Mouse (Mus musculus): ENCODE measurements around the gene Fam83b. TPM values are rescaled to one million over a fixed set of nuclear protein-coding genes. Genes with fewer than 3 reads are reported as not detected.

The Fam83b gene
- polyA plus RNA-seq, 1 experiment: not detected

- WGBS: 20% methylated on average over 6 of the region's 7 CpGs
- H3K27ac ChIP-seq (ENCODE audit: control insufficient read depth, insufficient read depth, low read depth, low read length, poor library complexity): no peak overlapping the region
- H3K4me3 ChIP-seq (replicated peaks; ENCODE audit: control insufficient read depth, low read depth, low read length): no peak overlapping the region
- no peaks in the 10 kb centered on the region for H3K4me1 ChIP-seq (ENCODE audit: control insufficient read depth, insufficient read depth, low read length)
- no peak for TF ChIP-seq CTCF (IDR thresholded peaks at IDR 0.05; ENCODE audit: control insufficient read depth, insufficient read depth, low read length)
Observed at GRCm38 (mm10) chr9:76539953-76540621, 26.8 kb downstream of the Fam83b start.

GRCm38 (mm10) chr9:76539271-76539670, 27.6 kb downstream of the Fam83b start:
- no peak for TF ChIP-seq CTCF (IDR thresholded peaks at IDR 0.05; ENCODE audit: control insufficient read depth, insufficient read depth, low read length)
- no peak for TF ChIP-seq POLR2A (IDR thresholded peaks at IDR 0.05; ENCODE audit: borderline replicate concordance, control insufficient read depth, low read depth, low read length)
- no peak overlapping the region for H3K27ac ChIP-seq (ENCODE audit: control insufficient read depth, insufficient read depth, low read depth, low read length, poor library complexity)
- 41% methylated on average over 7 of the region's 7 CpGs for WGBS
- H3K4me1 ChIP-seq (ENCODE audit: control insufficient read depth, insufficient read depth, low read length): no peaks in the 10 kb centered on the region
- no peak overlapping the region for H3K4me3 ChIP-seq (replicated peaks; ENCODE audit: control insufficient read depth, low read depth, low read length)

GRCm38 (mm10) chr9:76536032-76536431, 30.9 kb downstream of the Fam83b start:
- Histone ChIP-seq H3K4me3 (replicated peaks; ENCODE audit: control insufficient read depth, low read depth, low read length) (no peak overlapping the region), H3K27ac (ENCODE audit: control insufficient read depth, insufficient read depth, low read depth, low read length, poor library complexity) (no peak overlapping the region), H3K4me1 (ENCODE audit: control insufficient read depth, insufficient read depth, low read length) (no peaks in the 10 kb centered on the region)
- TF ChIP-seq CTCF (IDR thresholded peaks at IDR 0.05; ENCODE audit: control insufficient read depth, insufficient read depth, low read length): no peak
- TF ChIP-seq POLR2A (IDR thresholded peaks at IDR 0.05; ENCODE audit: borderline replicate concordance, control insufficient read depth, low read depth, low read length): no peak
- 88% methylated on average over 9 of the region's 9 CpGs for WGBS

GRCm38 (mm10) chr9:76532403-76532802, 34.5 kb downstream of the Fam83b start:
- 74% methylated on average over 3 of the region's 3 CpGs for WGBS
- H3K4me1 ChIP-seq (ENCODE audit: control insufficient read depth, insufficient read depth, low read length): no peaks in the 10 kb centered on the region
- no peak overlapping the region for H3K4me3 ChIP-seq (replicated peaks; ENCODE audit: control insufficient read depth, low read depth, low read length)
- no peak overlapping the region for H3K27ac ChIP-seq (ENCODE audit: control insufficient read depth, insufficient read depth, low read depth, low read length, poor library complexity)
- TF ChIP-seq CTCF (IDR thresholded peaks at IDR 0.05; ENCODE audit: control insufficient read depth, insufficient read depth, low read length) (no peak), POLR2A (IDR thresholded peaks at IDR 0.05; ENCODE audit: borderline replicate concordance, control insufficient read depth, low read depth, low read length) (no peak)

GRCm38 (mm10) chr9:76531368-76531767, 35.5 kb downstream of the Fam83b start:
- Histone ChIP-seq H3K4me1 (ENCODE audit: control insufficient read depth, insufficient read depth, low read length) (no peaks in the 10 kb centered on the region), H3K4me3 (replicated peaks; ENCODE audit: control insufficient read depth, low read depth, low read length) (no peak overlapping the region), H3K27ac (ENCODE audit: control insufficient read depth, insufficient read depth, low read depth, low read length, poor library complexity) (no peak overlapping the region)
- TF ChIP-seq CTCF (IDR thresholded peaks at IDR 0.05; ENCODE audit: control insufficient read depth, insufficient read depth, low read length) (no peak), POLR2A (IDR thresholded peaks at IDR 0.05; ENCODE audit: borderline replicate concordance, control insufficient read depth, low read depth, low read length) (no peak)
- 75% methylated on average over 4 of the region's 4 CpGs for WGBS

- TF ChIP-seq POLR2A (IDR thresholded peaks at IDR 0.05; ENCODE audit: borderline replicate concordance, control insufficient read depth, low read depth, low read length) (no peak), CTCF (IDR thresholded peaks at IDR 0.05; ENCODE audit: control insufficient read depth, insufficient read depth, low read length) (no peak)
- H3K4me3 ChIP-seq (replicated peaks; ENCODE audit: control insufficient read depth, low read depth, low read length): no peak overlapping the region
- H3K27ac ChIP-seq (ENCODE audit: control insufficient read depth, insufficient read depth, low read depth, low read length, poor library complexity): no peak overlapping the region
Observed at GRCm38 (mm10) chr9:76525592-76525991, 41.3 kb downstream of the Fam83b start.

GRCm38 (mm10) chr9:76523075-76523474, 43.8 kb downstream of the Fam83b start:
- Histone ChIP-seq H3K4me1 (ENCODE audit: control insufficient read depth, insufficient read depth, low read length) (no peaks in the 10 kb centered on the region; the same call in 1 of the 2 replicates), H3K4me3 (replicated peaks; ENCODE audit: control insufficient read depth, low read depth, low read length) (no peak overlapping the region), H3K27ac (ENCODE audit: control insufficient read depth, insufficient read depth, low read depth, low read length, poor library complexity) (no peak overlapping the region)
- TF ChIP-seq CTCF (IDR thresholded peaks at IDR 0.05; ENCODE audit: control insufficient read depth, insufficient read depth, low read length): no peak

More at GRCm38 (mm10) chr9:76525592-76525991, 41.3 kb downstream of the Fam83b start:
- no peaks in the 10 kb centered on the region; the same call in 1 of the 2 replicates for H3K4me1 ChIP-seq (ENCODE audit: control insufficient read depth, insufficient read depth, low read length)

- 84% methylated on average over 3 of the region's 3 CpGs for WGBS
- H3K27ac ChIP-seq (ENCODE audit: control insufficient read depth, insufficient read depth, low read depth, low read length, poor library complexity): no peak overlapping the region
- H3K4me3 ChIP-seq (replicated peaks; ENCODE audit: control insufficient read depth, low read depth, low read length): no peak overlapping the region
- H3K4me1 ChIP-seq (ENCODE audit: control insufficient read depth, insufficient read depth, low read length): no peaks in the 10 kb centered on the region; the same call in 1 of the 2 replicates
- TF ChIP-seq CTCF (IDR thresholded peaks at IDR 0.05; ENCODE audit: control insufficient read depth, insufficient read depth, low read length) (no peak), POLR2A (IDR thresholded peaks at IDR 0.05; ENCODE audit: borderline replicate concordance, control insufficient read depth, low read depth, low read length) (no peak)
Observed at GRCm38 (mm10) chr9:76521640-76522039, 45.3 kb downstream of the Fam83b start.

GRCm38 (mm10) chr9:76518665-76519064, 48.3 kb downstream of the Fam83b start:
- TF ChIP-seq POLR2A (IDR thresholded peaks at IDR 0.05; ENCODE audit: borderline replicate concordance, control insufficient read depth, low read depth, low read length): no peak
- TF ChIP-seq CTCF (IDR thresholded peaks at IDR 0.05; ENCODE audit: control insufficient read depth, insufficient read depth, low read length): no peak
- no peak overlapping the region for H3K27ac ChIP-seq (ENCODE audit: control insufficient read depth, insufficient read depth, low read depth, low read length, poor library complexity)
- H3K4me3 ChIP-seq (replicated peaks; ENCODE audit: control insufficient read depth, low read depth, low read length): no peak overlapping the region
- 86% methylated on average over 1 of the region's 1 CpGs for WGBS
- H3K4me1 ChIP-seq (ENCODE audit: control insufficient read depth, insufficient read depth, low read length): no peaks in the 10 kb centered on the region

Measured in bone marrow, adult 2 months (tissue).